Comparison of ENCODE assay signal across 8 mouse cellular contexts in the genomic region with DNA sequence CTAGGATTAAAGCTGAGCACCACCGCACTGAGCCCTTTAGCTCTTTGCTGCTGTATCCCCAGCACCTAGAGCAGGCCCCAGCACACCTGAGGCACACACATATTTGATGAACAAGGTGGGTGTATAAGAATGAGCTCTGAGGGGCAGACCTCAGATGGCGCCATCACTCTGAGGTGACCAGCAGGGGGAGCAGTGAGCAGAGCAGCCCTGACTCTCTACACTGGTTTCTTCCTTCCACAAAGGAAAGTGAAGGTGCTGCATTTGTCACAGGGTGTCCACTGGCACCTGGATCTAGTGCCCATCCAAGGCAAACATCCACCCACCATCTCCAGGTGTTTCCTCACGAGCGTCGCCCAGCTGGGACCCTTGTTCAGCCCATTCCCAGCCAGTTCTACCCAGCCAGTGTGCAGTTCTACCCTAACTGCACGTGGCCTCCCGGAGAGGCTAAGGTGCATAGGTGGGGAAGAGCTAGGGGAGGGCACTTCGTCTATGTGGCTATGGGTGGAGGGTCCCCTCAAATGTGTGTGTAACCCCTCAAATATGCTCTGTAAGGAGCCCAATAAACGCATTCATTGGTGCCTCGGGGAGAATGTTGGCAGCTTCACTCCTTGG. TPM values are rescaled to one million over a fixed set of nuclear protein-coding genes. Genes with fewer than 3 reads are reported as not detected.
A peak's percentile ranks its signal among the peaks of the same experiment; 100 is the strongest.
DNase-seq lines count a peak whose midpoint lies in the region; ATAC-seq and TF ChIP-seq lines count a peak whose summit lies in the region.

No protein-coding gene starts in this region.

- peak overlapping the region; percentile 79 for H3K4me3 ChIP-seq in E14TG2a.4 (replicated peaks; ENCODE audit: low read length)
- H3K4me3 ChIP-seq in heart, embryonic 15.5 days = no peak overlapping the region

- no peak overlapping the region for H3K9ac ChIP-seq in heart, embryonic 15.5 days

- peak; percentile 93 for DNase-seq in heart, adult 11 months
- no peak for DNase-seq in heart, adult 9 months (ENCODE audit: low spot score in 2 of 2)
- peak; percentile 85 to 91 for DNase-seq in cerebellum, postnatal 14 days
- DNase-seq in kidney, postnatal 4 days = peak; percentile 83 to 84
- no peak for DNase-seq in frontal cortex, adult 2 months (ENCODE audit: extremely low spot score in 1 of 2, low spot score in 1 of 2)

- peaks cover 10% of the 10 kb centered on the region for H3K36me3 ChIP-seq in E14TG2a.4 (ENCODE audit: insufficient read depth, low read length)
- H3K36me3 ChIP-seq in heart, embryonic 15.5 days = no peaks in the 10 kb centered on the region

- H3K4me2 ChIP-seq in heart, embryonic 15.5 days = no peak overlapping the region

- 0 out of 2 replicates have a peak, but pooled peaks have one; percentile 41 for ATAC-seq in heart, embryonic 15.5 days (replicated peaks; ENCODE audit: insufficient number of reproducible peaks, insufficient read depth, low FRiP score, low read depth)
- ATAC-seq in monocyte, adult 5-6 weeks (replicated peaks; ENCODE audit: insufficient number of reproducible peaks, low FRiP score, low TSS enrichment, poor library complexity, severe bottlenecking) = peak; percentile 62

- H3K27ac ChIP-seq in heart, embryonic 15.5 days = no peak overlapping the region

- H3K4me1 ChIP-seq in E14TG2a.4 (replicated peaks; ENCODE audit: low read depth, low read length) = peaks cover 75% of the 10 kb centered on the region
- H3K4me1 ChIP-seq in heart, embryonic 15.5 days (replicated peaks) = peaks cover 2% of the 10 kb centered on the region; the same call in 1 of the 2 replicates

- TF ChIP-seq CTCF in E14TG2a.4 (conservative IDR thresholded peaks at IDR 0.05; ENCODE audit: low read length) = peak; percentile 81

- 40% methylated on average over 10 of the region's 10 CpGs for WGBS in heart, embryonic 15.5 days

- no peaks in the 10 kb centered on the region for H3K9me3 ChIP-seq in E14TG2a.4 (ENCODE audit: low read length)
- H3K9me3 ChIP-seq in heart, embryonic 15.5 days (replicated peaks) = no peaks in the 10 kb centered on the region

- no peaks in the 10 kb centered on the region for H3K27me3 ChIP-seq in E14TG2a.4 (ENCODE audit: insufficient read depth, low read length)
- no peaks in the 10 kb centered on the region for H3K27me3 ChIP-seq in heart, embryonic 15.5 days

RNA-seq across cellular contexts. Expression of gene Stxbp1, which starts 12.1 kb away (rescaled TPM):
- 23.8 and 28.3 TPM in 2 replicates for polyA plus RNA-seq in heart, embryonic 15.5 days (2015; fragmentation: Nextera tagmentation; extraction: Ambion mirVana)
- total RNA-seq in monocyte, adult 5-6 weeks (2017) = 0.43 to 1.2 TPM (median 1.1 TPM) in 3 replicates
- 666 and 673 TPM in 2 replicates for polyA plus RNA-seq in frontal cortex, adult 2 months (2012; rRNA removed)

RNA-seq across cellular contexts. Expression of gene Fam129b, which starts 16.8 kb away (rescaled TPM):
- 43.0 and 57.4 TPM in 2 replicates for polyA plus RNA-seq in heart, embryonic 15.5 days (2015; fragmentation: Nextera tagmentation; extraction: Ambion mirVana)
- total RNA-seq in monocyte, adult 5-6 weeks (2017) = 12.9 to 14.8 TPM (median 14.4 TPM) in 3 replicates
- 28.3 and 30.0 TPM in 2 replicates for polyA plus RNA-seq in frontal cortex, adult 2 months (2012; rRNA removed)

Comparison
In these comparisons a context has a peak if more than half of its experiments do, and no peak if none do; other contexts are left out.
1. DNase-seq: peak in heart, adult 11 months (single experiment), cerebellum, postnatal 14 days (2 of 2) and kidney, postnatal 4 days (2 of 2); none in heart, adult 9 months (0 of 2) and frontal cortex, adult 2 months (0 of 2).
2. RNA of gene Stxbp1, which starts 12.1 kb away (polyA plus RNA-seq): 666 to 673 TPM in frontal cortex, adult 2 months; 23.8 to 28.3 TPM in heart, embryonic 15.5 days; every median in the first group is over 10 times any median in the second.